Mouse (Mus musculus): Measurements from ENCODE around the gene Usp35. TPM values are rescaled to one million over a fixed set of nuclear protein-coding genes. Genes with fewer than 3 reads are reported as not detected.

Gene Usp35
- polyA plus RNA-seq, 1 experiment from 2014 or later = 4.4 TPM

DNA sequence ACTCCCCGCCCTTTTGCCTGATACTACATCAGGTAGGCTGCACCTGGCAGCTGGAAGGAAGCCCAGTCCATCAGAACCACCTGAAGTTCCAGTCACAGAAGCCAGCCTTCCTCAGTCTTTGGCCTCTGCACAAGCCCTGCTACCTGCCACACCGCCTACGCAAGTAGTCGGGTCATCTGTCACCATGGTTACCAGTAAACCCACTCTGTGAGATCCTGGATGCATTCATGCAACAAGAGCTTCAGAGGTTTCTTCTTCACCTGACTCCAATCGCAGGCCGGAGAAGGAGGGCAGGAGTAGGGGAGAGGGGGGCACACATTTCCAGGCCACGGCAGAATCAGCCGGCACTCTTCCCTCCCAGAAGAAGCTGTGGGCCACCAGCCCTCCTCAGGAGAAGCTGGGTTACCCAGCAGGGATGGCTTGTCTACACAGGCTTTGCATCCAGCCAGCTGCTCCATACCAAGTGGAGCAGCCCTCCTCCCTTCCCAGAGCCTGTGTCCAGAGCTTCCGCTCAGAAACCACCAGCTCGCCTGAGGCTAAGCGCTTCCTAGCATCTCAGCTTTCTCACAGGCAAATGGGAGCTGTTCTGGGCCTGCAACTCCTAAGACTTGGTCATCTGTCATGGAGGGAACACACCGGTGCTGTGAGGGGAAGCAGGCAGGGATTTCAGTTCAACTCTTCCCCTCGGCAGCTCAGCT lies 2.8 kb downstream of the Usp35 start:
- no peaks in the 10 kb centered on the region for H3K9me3 ChIP-seq
- no peak for ATAC-seq (replicated peaks)
- no peak overlapping the region for H3K27ac ChIP-seq (replicated peaks)
- 73% methylated on average over 13 of the region's 13 CpGs for WGBS
- peaks cover 45% of the 10 kb centered on the region for H3K4me1 ChIP-seq
- no peak overlapping the region for H3K9ac ChIP-seq (replicated peaks)
- no peaks in the 10 kb centered on the region for H3K36me3 ChIP-seq
- no peak overlapping the region for H3K4me2 ChIP-seq (replicated peaks)
- H3K4me3 ChIP-seq = no peak overlapping the region
- H3K27me3 ChIP-seq = peaks cover 26% of the 10 kb centered on the region

DNA sequence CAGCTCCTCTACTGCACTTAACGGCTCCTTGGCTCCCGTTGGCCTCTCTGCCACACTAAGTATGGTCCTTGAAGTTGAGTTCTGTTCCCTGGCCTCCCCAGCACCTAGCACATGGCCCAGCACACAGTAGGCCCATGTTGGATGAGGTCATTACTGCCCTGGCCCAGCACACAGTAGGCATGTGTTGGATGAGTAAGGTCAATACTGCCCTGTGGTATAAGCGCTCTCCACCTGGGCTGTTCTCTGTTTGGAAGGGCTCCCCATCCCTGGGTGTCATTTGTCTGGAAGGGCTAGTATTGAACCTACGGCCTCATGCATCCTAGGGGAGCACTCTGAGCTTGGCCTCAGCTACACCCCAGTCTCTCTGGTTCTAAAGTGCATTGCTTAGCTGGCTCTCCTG lies 4.4 kb downstream of the Usp35 start:
- Histone ChIP-seq H3K36me3 (no peaks in the 10 kb centered on the region; the same call in 1 of the 2 replicates), H3K9me3 (no peaks in the 10 kb centered on the region), H3K27me3 (peaks cover 26% of the 10 kb centered on the region), H3K4me2 (replicated peaks) (no peak overlapping the region), H3K9ac (replicated peaks) (no peak overlapping the region), H3K27ac (replicated peaks) (no peak overlapping the region), H3K4me3 (no peak overlapping the region), H3K4me1 (peaks cover 34% of the 10 kb centered on the region)
- WGBS = 97% methylated on average over 4 of the region's 4 CpGs
- no peak for ATAC-seq (replicated peaks)

DNA sequence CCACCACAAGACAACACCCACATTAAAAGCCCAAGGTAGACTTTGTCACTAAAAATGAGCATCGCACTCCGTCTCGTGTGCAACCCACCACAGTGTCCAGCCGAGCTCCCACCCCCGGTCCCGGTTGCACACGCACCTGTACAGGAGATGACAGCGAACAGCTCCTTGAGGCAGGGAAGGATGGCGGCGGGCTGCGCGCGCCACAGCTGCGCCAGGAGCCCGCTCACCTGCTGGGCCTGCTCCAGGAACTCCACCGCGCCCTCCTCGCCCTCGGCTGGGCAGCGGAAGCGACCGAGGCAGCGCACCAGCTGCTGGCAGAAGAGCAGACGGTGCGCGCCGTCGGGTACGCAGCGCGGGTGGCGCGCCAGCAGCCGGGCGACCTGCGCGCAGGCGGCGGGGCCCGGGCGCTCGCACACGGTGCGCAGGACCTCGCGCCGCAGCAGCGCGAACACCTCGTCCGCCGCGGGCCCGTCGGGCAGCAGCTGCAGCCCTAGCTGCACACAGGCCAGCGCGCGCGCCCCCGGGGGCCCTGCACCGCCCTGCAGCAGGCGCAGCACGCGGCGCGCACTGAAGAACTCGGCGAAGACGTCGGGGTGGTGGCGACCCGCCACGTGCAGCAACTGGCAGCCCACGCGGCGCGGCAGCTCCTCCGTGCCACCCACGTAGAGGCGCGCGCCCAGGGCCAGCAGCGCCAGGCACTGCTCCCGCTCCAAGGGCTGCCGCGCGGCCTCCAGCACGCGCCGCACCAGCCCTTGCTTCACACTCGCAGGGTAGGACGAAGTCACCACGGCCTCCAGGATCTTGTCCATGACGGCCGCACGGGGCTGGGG lies 6.4 kb downstream of the Usp35 start:
- no peak overlapping the region for H3K9ac ChIP-seq (replicated peaks)
- WGBS = 12% methylated on average over 94 of the region's 96 CpGs
- H3K27me3 ChIP-seq = peaks cover 26% of the 10 kb centered on the region
- H3K27ac ChIP-seq (replicated peaks) = no peak overlapping the region
- ATAC-seq (replicated peaks) = peak; percentile 54
- peak overlapping the region; percentile 33 for H3K4me3 ChIP-seq
- H3K9me3 ChIP-seq = no peaks in the 10 kb centered on the region
- H3K4me2 ChIP-seq (replicated peaks) = peak overlapping the region; percentile 44
- peaks cover 21% of the 10 kb centered on the region for H3K4me1 ChIP-seq
- no peaks in the 10 kb centered on the region; the same call in 1 of the 2 replicates for H3K36me3 ChIP-seq

DNA sequence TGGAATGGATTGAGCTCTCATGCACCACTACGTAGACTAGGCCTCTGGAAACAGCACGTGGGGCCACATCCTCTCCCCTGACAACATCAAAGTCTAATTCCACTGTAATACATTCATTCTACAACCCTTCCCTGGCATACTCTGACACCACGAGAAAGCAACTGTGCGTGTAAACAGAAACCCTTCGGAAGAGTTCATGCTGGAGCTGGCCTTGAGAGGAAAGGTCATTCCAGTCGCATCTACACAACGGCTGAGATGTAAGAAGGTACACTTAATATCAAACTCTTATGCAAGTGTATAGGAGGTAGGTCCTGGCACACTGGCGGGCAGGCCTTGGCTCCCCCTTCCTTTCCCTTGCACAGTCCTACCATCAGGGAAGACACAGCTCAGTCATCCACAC lies 7.5 kb downstream of the Usp35 start:
- Histone ChIP-seq H3K4me2 (replicated peaks) (no peak overlapping the region), H3K9me3 (no peaks in the 10 kb centered on the region), H3K27me3 (peaks cover 26% of the 10 kb centered on the region), H3K4me1 (peaks cover 13% of the 10 kb centered on the region; the same call in 1 of the 2 replicates), H3K36me3 (no peaks in the 10 kb centered on the region; the same call in 1 of the 2 replicates), H3K9ac (replicated peaks) (no peak overlapping the region), H3K4me3 (no peak overlapping the region), H3K27ac (replicated peaks) (no peak overlapping the region)
- ATAC-seq (replicated peaks) = no peak
- 91% methylated on average over 8 of the region's 8 CpGs for WGBS

DNA sequence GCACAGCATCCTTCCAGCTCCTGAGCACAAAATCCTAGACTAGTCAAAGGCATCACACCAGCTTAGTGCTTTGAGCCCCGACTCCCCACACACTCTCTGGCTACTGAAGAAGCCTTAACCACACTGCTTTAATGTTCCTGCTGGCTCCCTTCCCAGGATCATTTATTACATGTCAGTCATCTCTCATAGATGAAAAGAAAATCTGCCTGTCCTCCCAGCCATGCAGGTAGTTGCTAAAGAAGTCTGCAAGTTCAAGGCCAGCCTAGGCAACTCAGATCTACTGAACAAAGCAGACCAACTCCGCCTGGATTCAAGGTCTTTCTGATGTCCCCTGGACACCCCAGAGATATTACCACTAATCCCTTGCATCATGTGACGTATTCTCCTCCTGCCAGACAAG lies 14.1 kb downstream of the Usp35 start:
- H3K4me2 ChIP-seq (replicated peaks) = no peak overlapping the region
- H3K27me3 ChIP-seq = no peaks in the 10 kb centered on the region
- 82% methylated on average over 3 of the region's 3 CpGs for WGBS
- H3K36me3 ChIP-seq = 0 out of 2 replicates have a peak, but pooled peaks cover 3% of the 10 kb centered on the region
- no peak overlapping the region for H3K27ac ChIP-seq (replicated peaks)
- no peak for ATAC-seq (replicated peaks)
- H3K9ac ChIP-seq (replicated peaks) = no peak overlapping the region
- H3K4me3 ChIP-seq = no peak overlapping the region
- H3K4me1 ChIP-seq = no peaks in the 10 kb centered on the region
- no peaks in the 10 kb centered on the region for H3K9me3 ChIP-seq

DNA sequence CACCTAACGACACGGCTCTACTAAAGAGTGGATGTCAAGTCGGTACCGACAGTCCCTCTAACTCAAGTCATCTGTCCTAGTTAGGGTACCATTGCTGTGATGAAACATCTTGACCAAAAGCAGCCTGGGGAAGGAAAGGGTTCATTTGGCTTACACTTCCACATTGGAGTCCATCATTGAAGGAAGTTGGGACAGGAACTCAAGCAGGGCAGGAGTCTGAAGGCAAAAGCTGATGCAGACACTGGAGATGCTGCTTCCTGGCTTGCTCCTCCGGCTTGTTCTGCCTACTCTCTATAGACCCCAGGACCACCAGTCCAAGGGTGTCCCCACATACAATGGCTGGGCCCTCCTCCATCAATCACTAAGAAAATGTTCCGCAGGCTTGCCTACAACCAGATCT lies 16.2 kb downstream of the Usp35 start:
- H3K36me3 ChIP-seq = peaks cover 16% of the 10 kb centered on the region
- no peaks in the 10 kb centered on the region for H3K9me3 ChIP-seq
- H3K4me2 ChIP-seq (replicated peaks) = no peak overlapping the region
- no peak overlapping the region for H3K4me3 ChIP-seq
- ATAC-seq (replicated peaks) = no peak
- WGBS = 91% methylated on average over 6 of the region's 6 CpGs
- no peak overlapping the region for H3K9ac ChIP-seq (replicated peaks)
- H3K4me1 ChIP-seq = no peaks in the 10 kb centered on the region
- H3K27me3 ChIP-seq = no peaks in the 10 kb centered on the region
- no peak overlapping the region for H3K27ac ChIP-seq (replicated peaks)

DNA sequence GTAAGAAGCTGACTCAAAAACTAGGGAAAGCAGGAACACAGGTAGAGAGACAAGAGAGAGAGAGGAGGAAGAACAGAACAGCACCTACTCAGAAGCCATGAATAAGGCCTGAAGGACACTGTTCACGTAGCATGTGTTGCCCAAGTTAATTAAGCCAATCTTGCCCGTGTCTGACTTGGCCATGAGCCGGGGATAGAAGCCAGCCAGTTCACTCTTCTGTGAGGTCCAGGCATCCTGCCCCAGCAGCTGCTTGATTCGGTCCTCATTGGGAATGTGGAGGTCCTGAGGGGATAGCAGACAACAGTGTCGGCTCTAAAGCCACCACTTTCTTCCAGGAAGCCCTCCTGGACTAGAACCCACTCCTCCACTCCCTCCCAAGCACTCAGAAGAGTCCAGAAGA lies 17.2 kb downstream of the Usp35 start:
- Histone ChIP-seq H3K9ac (replicated peaks) (no peak overlapping the region), H3K4me2 (replicated peaks) (no peak overlapping the region), H3K27ac (replicated peaks) (no peak overlapping the region), H3K4me1 (no peaks in the 10 kb centered on the region), H3K9me3 (no peaks in the 10 kb centered on the region), H3K4me3 (no peak overlapping the region), H3K36me3 (peaks cover 23% of the 10 kb centered on the region), H3K27me3 (no peaks in the 10 kb centered on the region)
- 82% methylated on average over 5 of the region's 5 CpGs for WGBS
- ATAC-seq (replicated peaks) = no peak

DNA sequence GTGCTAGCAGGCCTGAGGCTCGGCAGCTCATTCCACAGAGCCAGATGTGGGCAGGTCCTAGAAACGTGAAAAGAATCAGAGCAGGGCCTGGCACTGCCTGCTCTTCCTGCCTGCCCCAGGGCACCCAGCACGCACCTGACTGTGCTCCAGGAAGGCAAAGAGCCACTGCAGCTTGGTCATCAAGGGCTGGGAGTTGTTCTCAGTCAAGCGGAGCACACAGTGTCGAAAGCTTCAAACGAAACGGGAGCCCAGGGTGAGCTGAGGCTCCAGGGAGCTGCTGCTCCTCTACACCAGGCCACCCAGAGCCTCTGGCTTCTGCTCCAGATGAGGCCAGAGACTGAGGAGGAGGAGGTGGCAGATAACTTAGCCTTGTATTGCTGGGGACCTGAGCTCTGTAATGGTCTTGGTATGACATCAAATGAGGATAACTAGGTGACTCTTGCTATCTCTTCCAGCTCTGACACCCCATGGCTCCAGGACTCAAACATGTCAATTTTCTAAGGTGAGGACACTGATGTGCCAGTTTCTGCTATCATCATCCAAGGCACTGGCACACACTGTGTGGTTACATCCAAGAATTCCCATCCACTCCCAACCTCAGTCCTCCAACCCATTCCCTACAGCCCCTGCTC lies 18.3 kb downstream of the Usp35 start:
- H3K27ac ChIP-seq (replicated peaks) = no peak overlapping the region
- peaks cover 34% of the 10 kb centered on the region for H3K36me3 ChIP-seq
- H3K4me1 ChIP-seq = no peaks in the 10 kb centered on the region
- no peak for ATAC-seq (replicated peaks)
- WGBS = 87% methylated on average over 7 of the region's 7 CpGs
- H3K9me3 ChIP-seq = no peaks in the 10 kb centered on the region
- no peak overlapping the region for H3K4me3 ChIP-seq
- no peak overlapping the region for H3K4me2 ChIP-seq (replicated peaks)
- no peak overlapping the region for H3K9ac ChIP-seq (replicated peaks)
- no peaks in the 10 kb centered on the region for H3K27me3 ChIP-seq

DNA sequence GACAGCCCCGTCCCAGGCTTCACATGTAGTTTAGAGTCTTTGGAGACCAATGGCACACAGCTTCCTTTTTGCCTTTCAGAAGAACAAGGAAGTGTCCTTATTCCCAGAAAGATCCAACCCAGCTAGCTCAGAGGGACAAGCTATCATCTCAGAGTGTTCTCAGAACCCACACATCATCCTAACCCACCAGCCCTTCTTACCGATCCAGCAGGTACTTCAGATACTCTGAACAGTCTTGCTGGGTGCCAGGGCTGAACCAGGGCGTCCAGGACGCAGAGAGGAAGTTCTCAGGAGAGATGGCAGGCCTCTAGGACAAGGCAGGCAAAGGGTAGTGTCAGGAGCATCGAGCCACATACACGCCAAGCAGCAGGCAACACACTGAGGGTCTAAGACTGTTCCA lies 19.0 kb downstream of the Usp35 start:
- Histone ChIP-seq H3K9ac (replicated peaks) (no peak overlapping the region), H3K4me1 (no peaks in the 10 kb centered on the region), H3K9me3 (no peaks in the 10 kb centered on the region), H3K27me3 (no peaks in the 10 kb centered on the region), H3K36me3 (peaks cover 39% of the 10 kb centered on the region), H3K27ac (replicated peaks) (no peak overlapping the region), H3K4me2 (replicated peaks) (no peak overlapping the region), H3K4me3 (no peak overlapping the region)
- ATAC-seq (replicated peaks) = no peak
- WGBS = 92% methylated on average over 6 of the region's 6 CpGs

DNA sequence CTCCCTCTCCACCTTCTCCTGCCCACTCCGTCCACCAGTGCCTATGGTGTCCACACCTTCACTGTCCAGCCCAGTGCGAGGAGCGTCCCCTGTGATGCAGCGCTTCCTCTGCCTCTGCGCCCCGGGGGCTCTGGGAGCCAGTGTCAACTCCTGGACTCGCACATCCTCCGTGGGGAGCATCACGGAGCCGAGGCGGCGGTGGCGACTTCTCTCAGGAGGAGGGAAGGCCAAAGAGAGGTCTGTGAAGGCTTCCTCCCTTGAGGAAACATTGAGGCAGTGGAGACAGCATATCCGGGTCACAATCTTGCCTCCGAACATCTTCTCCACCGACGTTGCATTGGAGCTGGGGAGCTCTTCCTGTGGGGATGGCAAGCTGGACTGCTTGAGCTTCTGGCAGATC lies 19.6 kb downstream of the Usp35 start:
- Histone ChIP-seq H3K27ac (replicated peaks) (no peak overlapping the region), H3K9me3 (no peaks in the 10 kb centered on the region), H3K27me3 (no peaks in the 10 kb centered on the region), H3K4me1 (no peaks in the 10 kb centered on the region), H3K4me2 (replicated peaks) (no peak overlapping the region), H3K4me3 (no peak overlapping the region), H3K9ac (replicated peaks) (no peak overlapping the region), H3K36me3 (peaks cover 45% of the 10 kb centered on the region)
- ATAC-seq (replicated peaks) = no peak
- WGBS = 93% methylated on average over 17 of the region's 17 CpGs

DNA sequence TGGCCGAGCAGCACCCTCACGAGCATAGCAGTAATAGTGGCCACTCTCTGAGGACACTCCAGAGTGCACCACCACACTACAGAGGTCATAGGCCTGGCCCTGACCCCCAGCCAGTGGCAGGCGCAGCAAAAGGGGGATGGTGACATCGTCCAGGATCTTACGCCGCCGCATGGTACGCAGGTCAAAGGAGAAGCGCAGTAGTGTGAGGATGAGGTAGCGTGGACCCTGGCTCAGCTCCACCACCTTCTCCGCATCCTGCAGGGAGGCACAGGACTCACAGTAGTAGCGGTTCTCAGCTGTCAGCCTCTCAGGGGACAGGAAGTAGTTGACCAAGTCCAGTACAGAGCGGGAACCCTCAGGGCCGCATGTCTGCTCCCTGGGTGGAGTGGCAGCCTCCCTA lies 20.2 kb downstream of the Usp35 start:
- no peaks in the 10 kb centered on the region for H3K4me1 ChIP-seq
- ATAC-seq (replicated peaks) = no peak
- 94% methylated on average over 14 of the region's 14 CpGs for WGBS
- H3K36me3 ChIP-seq = peaks cover 50% of the 10 kb centered on the region
- H3K9ac ChIP-seq (replicated peaks) = no peak overlapping the region
- H3K27ac ChIP-seq (replicated peaks) = no peak overlapping the region
- no peaks in the 10 kb centered on the region for H3K9me3 ChIP-seq
- H3K27me3 ChIP-seq = no peaks in the 10 kb centered on the region
- no peak overlapping the region for H3K4me2 ChIP-seq (replicated peaks)
- H3K4me3 ChIP-seq = no peak overlapping the region

DNA sequence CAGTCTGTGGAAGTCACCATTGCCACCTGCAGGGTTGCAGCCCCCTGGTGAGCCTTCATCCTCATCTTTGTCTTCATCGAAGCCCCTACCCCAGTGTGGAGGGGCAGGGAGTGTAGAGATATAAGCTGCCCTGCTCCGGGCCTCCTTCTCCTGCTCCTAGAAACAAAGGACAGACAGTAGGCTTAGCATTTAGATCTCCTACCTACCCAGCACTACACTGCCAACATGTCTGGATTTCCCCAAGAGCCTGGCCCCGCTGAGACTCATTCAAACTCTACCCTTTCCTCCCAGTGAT lies 21.5 kb downstream of the Usp35 start:
- Histone ChIP-seq H3K27me3 (no peaks in the 10 kb centered on the region), H3K27ac (replicated peaks) (no peak overlapping the region), H3K4me2 (replicated peaks) (no peak overlapping the region), H3K9me3 (no peaks in the 10 kb centered on the region), H3K9ac (replicated peaks) (no peak overlapping the region), H3K36me3 (peaks cover 57% of the 10 kb centered on the region), H3K4me3 (no peak overlapping the region), H3K4me1 (no peaks in the 10 kb centered on the region)
- no peak for ATAC-seq (replicated peaks)
- WGBS = 88% methylated on average over 3 of the region's 3 CpGs

Data from forebrain, embryonic 15.5 days (tissue).